Mouse (Mus musculus) adrenal gland, postnatal 4 days (tissue): ENCODE measurements around the gene Ehd4. TPM values are rescaled to one million over a fixed set of nuclear protein-coding genes. Genes with fewer than 3 reads are reported as not detected.

ENCODE experiments used
- DNase-seq, 2 experiments: peaks; one replicate each; pipeline ENCODE4 v3.0.0; 2021 to 2022; ENCODE audit warnings: low spot score in 2 of 2, mixed read lengths in 2 of 2
- total RNA-seq, 2 experiments: library from RNA; stranded (reverse); gene quantifications; 2 replicates each; pipeline ENCODE4 v1.2.3; 2021

Ehd4 gene
- total RNA-seq, 2 experiments from 2014 or later = 46.6 to 47.0 TPM

DNA sequence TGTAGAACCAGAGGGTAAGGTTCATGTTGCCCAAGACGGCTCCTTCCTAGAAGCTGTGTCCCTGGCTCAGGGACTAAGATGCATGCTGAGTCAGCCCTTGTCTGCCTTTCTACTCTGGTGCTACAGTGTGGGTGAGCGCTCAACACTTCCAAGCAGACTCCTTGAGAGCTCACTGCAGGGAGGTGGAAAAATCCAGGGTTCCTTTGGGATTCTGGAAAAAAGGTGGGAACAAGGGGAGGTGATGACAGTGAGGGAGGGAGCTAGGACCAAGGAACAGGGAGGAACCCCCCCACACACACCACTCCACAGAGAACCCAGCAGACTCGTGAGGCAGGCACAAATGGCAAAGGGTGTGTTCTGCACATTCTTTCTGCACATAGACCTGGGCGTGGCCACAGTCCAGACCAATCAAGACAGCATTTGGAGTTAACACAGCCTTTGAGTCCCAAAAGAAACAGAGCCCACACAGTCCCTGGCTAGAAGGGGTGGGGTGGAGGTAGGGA lies 110.3 kb downstream of the Ehd4 start:
- no peak for DNase-seq

- no peak for DNase-seq
Measured at GRCm38 (mm10) chr2:120040991-120041390, 113.4 kb downstream of the Ehd4 start.

Other genes starting within 250 kb of the Ehd4 start
- 10 to 100 TPM; 25.3 to 27.2 TPM for gene Mapkbp1, start 181.9 kb downstream of the Ehd4 start, total RNA-seq
- gene Jmjd7, start 127.1 kb downstream of the Ehd4 start, total RNA-seq = 10 to 100 TPM; 15.0 to 16.8 TPM
- gene Gm28042, start 127.1 kb downstream of the Ehd4 start, total RNA-seq = 1 to 10 TPM; 1.5 to 4.2 TPM
- 1 to 10 TPM; 3.6 to 3.7 TPM for gene Pla2g4b, start 121.2 kb downstream of the Ehd4 start, total RNA-seq
- 1 to 10 TPM; 2.2 to 2.9 TPM for gene Pla2g4e, start 90.7 kb upstream of the Ehd4 start, total RNA-seq
- gene Pla2g4d, start 134.6 kb upstream of the Ehd4 start, total RNA-seq = under 1 TPM in 1 of 2 experiments, not detected in 1; 0.28 TPM
- gene Pla2g4f, start 159.6 kb upstream of the Ehd4 start, total RNA-seq = not detected
- 10 to 100 TPM; 54.2 to 55.8 TPM for gene Vps39, start 198.5 kb upstream of the Ehd4 start, total RNA-seq
- 10 to 100 TPM; 27.6 to 29.0 TPM for gene Ganc, start 249.3 kb upstream of the Ehd4 start, total RNA-seq
- gene Tmem87a, start 249.5 kb upstream of the Ehd4 start, total RNA-seq = 10 to 100 TPM; 45.4 to 47.2 TPM